Mouse (Mus musculus): ENCODE results near the gene Slc25a22. TPM values are rescaled to one million over a fixed set of nuclear protein-coding genes. Genes with fewer than 3 reads are reported as not detected.
A peak's percentile ranks its signal among the peaks of the same experiment; 100 is the strongest.

The Slc25a22 gene
- polyA plus RNA-seq, 1 experiment = 145 TPM

DNA sequence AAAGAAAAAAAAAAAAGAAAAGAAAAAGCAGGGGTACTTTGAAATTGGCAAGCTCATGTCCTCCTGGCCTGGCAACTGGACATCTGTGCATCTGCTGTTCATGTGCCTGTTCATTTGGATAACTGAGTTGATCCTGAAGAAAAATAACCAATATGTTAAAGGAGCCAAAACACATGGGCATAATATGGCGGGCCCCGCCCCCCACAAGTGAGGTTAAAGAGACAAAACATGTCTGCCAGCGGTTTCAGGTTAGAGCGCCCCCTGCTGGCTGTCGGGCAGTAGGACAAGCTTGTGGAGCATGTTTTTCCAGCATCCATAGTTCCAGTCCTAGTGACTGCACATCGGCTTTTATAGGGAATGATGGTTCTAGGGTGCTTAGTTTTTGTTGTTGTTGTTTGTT is 42.9 kb downstream of the Slc25a22 start:
- DNase-seq (ENCODE audit: low read depth) = peak; percentile 70
- TF ChIP-seq POLR2A (IDR thresholded peaks at IDR 0.05; ENCODE audit: borderline replicate concordance, extremely low read depth, insufficient read depth, insufficient read length, poor library complexity, severe bottlenecking) = no peak
- TF ChIP-seq CTCF (IDR thresholded peaks at IDR 0.05; ENCODE audit: borderline replicate concordance, extremely low read depth, insufficient read depth, insufficient read length) = peak; percentile 84

DNA sequence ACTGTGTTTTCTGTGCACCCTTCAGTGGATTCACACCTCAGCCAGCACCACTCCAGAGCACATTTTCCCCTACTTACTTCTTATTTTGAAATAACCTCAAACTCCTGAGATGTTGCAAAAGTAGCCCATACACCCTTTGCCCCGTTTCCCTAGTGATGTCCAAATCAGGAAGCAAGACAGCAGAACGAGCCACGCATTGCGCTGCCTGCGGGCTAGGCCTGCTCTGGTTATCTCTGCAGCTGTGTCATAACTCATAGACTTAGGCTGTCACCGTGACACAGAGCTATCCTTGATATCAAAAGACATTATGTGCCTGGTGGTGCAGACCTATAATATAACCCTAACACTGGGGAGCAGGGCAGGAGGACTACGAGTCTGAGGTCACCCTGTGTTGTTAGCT is 43.5 kb downstream of the Slc25a22 start:
- no peak for TF ChIP-seq CTCF (IDR thresholded peaks at IDR 0.05; ENCODE audit: borderline replicate concordance, extremely low read depth, insufficient read depth, insufficient read length)
- TF ChIP-seq POLR2A (IDR thresholded peaks at IDR 0.05; ENCODE audit: borderline replicate concordance, extremely low read depth, insufficient read depth, insufficient read length, poor library complexity, severe bottlenecking) = no peak
- no peak for DNase-seq (ENCODE audit: low read depth)

DNA sequence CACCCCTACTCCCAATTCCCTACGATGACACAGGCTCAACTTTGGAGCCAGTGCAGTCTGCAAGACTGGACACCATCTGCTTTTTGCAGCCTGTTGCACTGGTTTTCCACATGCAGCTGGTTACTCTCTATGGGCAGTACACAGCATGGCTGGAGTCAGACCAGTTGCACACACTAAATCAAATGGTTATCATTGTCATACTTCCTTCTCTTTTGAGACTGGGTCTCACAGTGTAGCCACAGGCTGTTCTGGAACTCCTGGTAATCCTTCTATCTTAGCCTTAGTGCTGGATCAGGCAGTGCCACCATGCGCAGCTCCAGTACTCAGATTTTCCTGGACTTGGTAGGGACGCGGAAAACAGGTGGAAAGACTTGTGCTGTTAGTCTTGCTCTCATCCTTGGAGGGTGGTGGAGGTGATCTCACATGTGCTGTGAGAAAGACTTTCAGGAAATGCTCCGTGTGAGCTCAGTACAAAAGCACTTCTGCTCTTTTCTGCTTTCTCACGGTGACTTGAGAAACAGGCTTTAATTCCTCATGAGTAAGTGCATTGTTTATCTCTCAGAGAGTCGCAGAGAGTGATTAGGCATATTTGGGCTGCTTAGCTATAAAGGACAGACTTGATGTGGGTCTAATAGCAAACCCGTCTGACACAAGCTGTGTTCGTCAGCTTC is 45.0 kb downstream of the Slc25a22 start:
- TF ChIP-seq POLR2A (IDR thresholded peaks at IDR 0.05; ENCODE audit: borderline replicate concordance, extremely low read depth, insufficient read depth, insufficient read length, poor library complexity, severe bottlenecking) (no peak), CTCF (IDR thresholded peaks at IDR 0.05; ENCODE audit: borderline replicate concordance, extremely low read depth, insufficient read depth, insufficient read length) (no peak)
- peak; percentile 10 for DNase-seq (ENCODE audit: low read depth)

- DNase-seq (ENCODE audit: low read depth) = peak; percentile 97
- TF ChIP-seq POLR2A (IDR thresholded peaks at IDR 0.05; ENCODE audit: borderline replicate concordance, extremely low read depth, insufficient read depth, insufficient read length, poor library complexity, severe bottlenecking) (peak; percentile 25; the same call in 1 of the 2 replicates), CTCF (IDR thresholded peaks at IDR 0.05; ENCODE audit: borderline replicate concordance, extremely low read depth, insufficient read depth, insufficient read length) (no peak)
These were observed 45.8 kb downstream of the Slc25a22 start, which contains the start of gene Taldo1 for GRCm38 (mm10) chr7:141391625-141392551. Gene Taldo1, plus strand, starts transcription at chr7:141392199.

- no peak for DNase-seq (ENCODE audit: low read depth)
- TF ChIP-seq CTCF (IDR thresholded peaks at IDR 0.05; ENCODE audit: borderline replicate concordance, extremely low read depth, insufficient read depth, insufficient read length) (no peak), POLR2A (IDR thresholded peaks at IDR 0.05; ENCODE audit: borderline replicate concordance, extremely low read depth, insufficient read depth, insufficient read length, poor library complexity, severe bottlenecking) (no peak)
These were observed 47.1 kb downstream of the Slc25a22 start for GRCm38 (mm10) chr7:141390326-141391259.

- TF ChIP-seq POLR2A (IDR thresholded peaks at IDR 0.05; ENCODE audit: borderline replicate concordance, extremely low read depth, insufficient read depth, insufficient read length, poor library complexity, severe bottlenecking) (no peak), CTCF (IDR thresholded peaks at IDR 0.05; ENCODE audit: borderline replicate concordance, extremely low read depth, insufficient read depth, insufficient read length) (no peak)
- DNase-seq (ENCODE audit: low read depth) = no peak
These were observed 49.1 kb downstream of the Slc25a22 start for GRCm38 (mm10) chr7:141388487-141389109.

DNA sequence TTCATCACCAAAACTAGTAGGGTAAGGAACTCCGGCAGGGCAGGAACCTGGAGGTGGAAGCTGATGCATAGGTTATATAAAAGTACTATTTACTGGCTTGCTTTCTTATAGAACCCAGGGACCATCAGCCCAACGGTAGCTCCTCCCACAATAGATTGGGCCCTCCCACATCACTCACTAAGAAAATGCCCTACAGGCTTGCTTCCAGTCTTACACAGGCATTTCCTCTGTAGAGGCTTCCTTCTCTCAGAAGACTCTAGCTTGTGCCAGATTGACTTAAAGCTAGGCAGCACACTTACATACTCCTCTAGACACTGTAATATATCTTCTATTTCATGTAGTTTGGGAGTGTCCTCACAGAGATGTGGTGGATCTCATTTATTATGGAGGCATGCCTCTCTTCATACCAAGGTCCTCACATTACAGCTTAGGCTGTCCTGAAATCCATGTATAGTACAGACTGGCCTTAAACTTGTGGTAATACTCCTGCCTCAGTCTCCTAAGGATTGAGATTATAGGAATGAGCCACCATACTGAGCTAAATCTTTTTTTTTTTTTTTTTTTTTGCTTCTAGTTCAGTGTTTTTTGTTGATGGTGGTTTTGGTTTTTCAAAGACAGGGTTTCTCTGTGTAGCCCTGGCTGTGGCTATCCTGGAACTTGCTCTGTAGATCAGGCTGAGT is 49.7 kb downstream of the Slc25a22 start:
- no peak for TF ChIP-seq CTCF (IDR thresholded peaks at IDR 0.05; ENCODE audit: borderline replicate concordance, extremely low read depth, insufficient read depth, insufficient read length)
- no peak for TF ChIP-seq POLR2A (IDR thresholded peaks at IDR 0.05; ENCODE audit: borderline replicate concordance, extremely low read depth, insufficient read depth, insufficient read length, poor library complexity, severe bottlenecking)
- no peak for DNase-seq (ENCODE audit: low read depth)

- TF ChIP-seq POLR2A (IDR thresholded peaks at IDR 0.05; ENCODE audit: borderline replicate concordance, extremely low read depth, insufficient read depth, insufficient read length, poor library complexity, severe bottlenecking) = no peak
- no peak for TF ChIP-seq CTCF (IDR thresholded peaks at IDR 0.05; ENCODE audit: borderline replicate concordance, extremely low read depth, insufficient read depth, insufficient read length)
- DNase-seq (ENCODE audit: low read depth) = no peak
These were observed 56.4 kb downstream of the Slc25a22 start for GRCm38 (mm10) chr7:141381068-141381835.

Other genes with a start within 250 kb of the Slc25a22 start
- gene Hras, start 243.9 kb downstream of the Slc25a22 start, polyA plus RNA-seq (2012; rRNA removed) = 150 and 154 TPM in 2 replicates
- gene Lrrc56, start 243.7 kb downstream of the Slc25a22 start, polyA plus RNA-seq (2012; rRNA removed) = 19.8 and 22.8 TPM in 2 replicates
- 3.1 and 4.9 TPM in 2 replicates for gene Lmntd2, start 223.8 kb downstream of the Slc25a22 start, polyA plus RNA-seq (2012; rRNA removed)
- 25.0 and 39.3 TPM in 2 replicates for gene Rassf7, start 222.0 kb downstream of the Slc25a22 start, polyA plus RNA-seq (2012; rRNA removed)
- gene Phrf1, start 209.1 kb downstream of the Slc25a22 start, polyA plus RNA-seq (2012; rRNA removed) = 19.9 and 47.1 TPM in 2 replicates
- 1.3 and 1.6 TPM in 2 replicates for gene Irf7, start 171.4 kb downstream of the Slc25a22 start, polyA plus RNA-seq (2012; rRNA removed)
- gene Cdhr5, start 161.1 kb downstream of the Slc25a22 start, polyA plus RNA-seq (2012; rRNA removed) = 0.04 and 0.06 TPM in 2 replicates
- gene Sct, start 158.8 kb downstream of the Slc25a22 start, polyA plus RNA-seq (2012; rRNA removed) = 2.4 and 3.8 TPM in 2 replicates
- gene Drd4, start 145.9 kb downstream of the Slc25a22 start, polyA plus RNA-seq (2012; rRNA removed) = 1.2 and 1.4 TPM in 2 replicates
- gene Deaf1, start 110.2 kb downstream of the Slc25a22 start, polyA plus RNA-seq (2012; rRNA removed) = 43.3 and 82.1 TPM in 2 replicates
- 62.2 and 84.7 TPM in 2 replicates for gene Tmem80, start 110.2 kb downstream of the Slc25a22 start, polyA plus RNA-seq (2012; rRNA removed)
- 1.5 and 1.6 TPM in 2 replicates for gene Eps8l2, start 99.0 kb downstream of the Slc25a22 start, polyA plus RNA-seq (2012; rRNA removed)
- 224 and 284 TPM in 2 replicates for gene Taldo1, start 45.7 kb downstream of the Slc25a22 start, polyA plus RNA-seq (2012; rRNA removed)
- 70.9 and 84.3 TPM in 2 replicates for gene Gatd1, start 23.8 kb downstream of the Slc25a22 start, polyA plus RNA-seq (2012; rRNA removed)
- gene Cend1, start 8.4 kb downstream of the Slc25a22 start, polyA plus RNA-seq (2012; rRNA removed) = 24.3 and 54.4 TPM in 2 replicates
- gene Pidd1, start 6.1 kb upstream of the Slc25a22 start, polyA plus RNA-seq (2012; rRNA removed) = 16.0 and 23.9 TPM in 2 replicates
- gene Rplp2, start 9.5 kb upstream of the Slc25a22 start, polyA plus RNA-seq (2012; rRNA removed) = 705 and 779 TPM in 2 replicates
- gene Pnpla2, start 17.3 kb upstream of the Slc25a22 start, polyA plus RNA-seq (2012; rRNA removed) = 19.3 and 19.8 TPM in 2 replicates
- 5.1 and 5.4 TPM in 2 replicates for gene Cracr2b, start 23.2 kb upstream of the Slc25a22 start, polyA plus RNA-seq (2012; rRNA removed)
- gene Cd151, start 29.5 kb upstream of the Slc25a22 start, polyA plus RNA-seq (2012; rRNA removed) = 99.7 and 130 TPM in 2 replicates
- gene Polr2l, start 37.2 kb upstream of the Slc25a22 start, polyA plus RNA-seq (2012; rRNA removed) = 47.0 and 48.7 TPM in 2 replicates
- 43.8 and 44.2 TPM in 2 replicates for gene Tspan4, start 37.3 kb upstream of the Slc25a22 start, polyA plus RNA-seq (2012; rRNA removed)
- 29.4 and 34.8 TPM in 2 replicates for gene Chid1, start 102.0 kb upstream of the Slc25a22 start, polyA plus RNA-seq (2012; rRNA removed)
- 35.1 and 70.7 TPM in 2 replicates for gene Ap2a2, start 124.3 kb upstream of the Slc25a22 start, polyA plus RNA-seq (2012; rRNA removed)
- 0.01 and 0.05 TPM in 2 replicates for gene Muc6, start 217.4 kb upstream of the Slc25a22 start, polyA plus RNA-seq (2012; rRNA removed)